Mouse (Mus musculus): ENCODE measurements around the gene Foxd4. TPM values are rescaled to one million over a fixed set of nuclear protein-coding genes. Genes with fewer than 3 reads are reported as not detected.
A peak's percentile ranks its signal among the peaks of the same experiment; 100 is the strongest.
"Not testable (repeated sequence)": the region's sequence is repeated elsewhere in the genome, so short reads cannot be mapped to it uniquely, and the experiment has no call there.

The Foxd4 gene
- total RNA-seq, 1 experiment: not detected

DNA sequence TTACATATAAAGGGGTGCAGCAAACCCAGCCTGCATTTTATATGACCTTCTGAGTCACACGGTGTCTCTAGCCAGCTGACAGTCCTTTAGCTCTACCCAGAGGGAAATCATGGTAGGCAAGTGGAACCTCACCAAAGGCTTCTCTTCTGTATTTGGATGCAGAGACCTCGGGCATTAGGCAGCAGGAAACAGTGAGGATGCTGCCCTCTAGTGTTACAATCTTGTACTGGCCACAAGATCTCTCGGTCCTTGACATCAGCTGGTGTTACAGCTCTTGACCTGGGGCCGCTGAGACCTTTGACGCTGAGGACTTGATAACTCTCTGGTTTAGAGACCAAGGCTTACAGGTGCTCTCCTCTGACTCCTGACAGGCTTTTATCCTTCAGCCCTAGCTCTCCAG, 15.5 kb downstream of the Foxd4 start:
- Histone ChIP-seq H3K36me3 (ENCODE audit: control insufficient read depth, insufficient read depth, low read length, poor library complexity, severe bottlenecking) (no peaks in the 10 kb centered on the region), H3K9ac (ENCODE audit: insufficient read depth, low read depth, low read length, poor library complexity, severe bottlenecking) (no peak overlapping the region), H3K4me1 (ENCODE audit: control insufficient read depth in 2 of 2, insufficient read depth in 2 of 2, low read length in 2 of 2, poor library complexity in 1 of 2) (peaks cover 0 to 2% of the 10 kb centered on the region in 2 experiments; a peak in 1 of 4 replicates), H3K9me3 (ENCODE audit: control insufficient read depth, insufficient read depth, low read depth, low read length) (no peaks in the 10 kb centered on the region), H3K27ac (ENCODE audit: insufficient read depth, low read depth, low read length, poor library complexity, severe bottlenecking) (no peak overlapping the region), H3K4me3 (ENCODE audit: insufficient read depth in 1 of 2, low read depth in 1 of 2, low read length in 2 of 2, poor library complexity in 1 of 2, severe bottlenecking in 1 of 2) (no peak overlapping the region)
- in situ Hi-C loops (cut with MboI; ENCODE audit: low sequenced_read_pairs in 2 of 2, unreplicated experiment in 2 of 2): loop anchor here in 1 of 2 experiments (10.0 kb wide), 1 partner anchor 581 kb away; no protein-coding TSS in a partner anchor
- peak; percentile 61; the same call in 1 of the 2 replicates for TF ChIP-seq ZC3H11A (IDR thresholded peaks at IDR 0.05; ENCODE audit: borderline replicate concordance, low read depth, low read length)
- TF ChIP-seq CHD2 (IDR thresholded peaks at IDR 0.05; ENCODE audit: low read depth, low read length): no peak
- TF ChIP-seq HCFC1 (IDR thresholded peaks at IDR 0.05; ENCODE audit: borderline replicate concordance, insufficient read depth, low read length): no peak
- no peak for DNase-seq (ENCODE audit: low read depth, low spot score)

DNA sequence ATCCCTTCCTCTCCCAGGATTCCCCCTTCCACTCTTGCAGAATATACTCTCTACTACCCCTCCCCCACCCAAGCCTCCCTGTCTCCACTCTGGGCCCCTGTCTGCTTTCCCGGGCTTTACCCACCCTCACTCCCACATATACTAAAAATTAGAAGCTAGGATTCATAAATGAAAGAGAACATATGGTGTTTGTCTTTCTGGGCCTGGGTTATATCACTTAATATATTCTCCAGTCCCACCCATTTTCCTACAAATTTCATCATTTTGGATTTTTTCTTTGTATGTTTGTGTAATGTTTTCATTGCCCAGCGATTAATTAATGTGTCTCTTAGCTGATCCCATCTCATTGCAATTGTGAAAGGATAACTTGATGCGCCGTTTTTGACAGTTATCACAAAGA, 19.8 kb downstream of the Foxd4 start:
- in situ Hi-C loops (cut with MboI; ENCODE audit: low sequenced_read_pairs in 2 of 2, unreplicated experiment in 2 of 2): loop anchor here in 1 of 2 experiments (10.0 kb wide), 1 partner anchor 576 kb away; no protein-coding TSS in a partner anchor
- H3K36me3 ChIP-seq (ENCODE audit: control insufficient read depth, insufficient read depth, low read length, poor library complexity, severe bottlenecking): no peaks in the 10 kb centered on the region

DNA sequence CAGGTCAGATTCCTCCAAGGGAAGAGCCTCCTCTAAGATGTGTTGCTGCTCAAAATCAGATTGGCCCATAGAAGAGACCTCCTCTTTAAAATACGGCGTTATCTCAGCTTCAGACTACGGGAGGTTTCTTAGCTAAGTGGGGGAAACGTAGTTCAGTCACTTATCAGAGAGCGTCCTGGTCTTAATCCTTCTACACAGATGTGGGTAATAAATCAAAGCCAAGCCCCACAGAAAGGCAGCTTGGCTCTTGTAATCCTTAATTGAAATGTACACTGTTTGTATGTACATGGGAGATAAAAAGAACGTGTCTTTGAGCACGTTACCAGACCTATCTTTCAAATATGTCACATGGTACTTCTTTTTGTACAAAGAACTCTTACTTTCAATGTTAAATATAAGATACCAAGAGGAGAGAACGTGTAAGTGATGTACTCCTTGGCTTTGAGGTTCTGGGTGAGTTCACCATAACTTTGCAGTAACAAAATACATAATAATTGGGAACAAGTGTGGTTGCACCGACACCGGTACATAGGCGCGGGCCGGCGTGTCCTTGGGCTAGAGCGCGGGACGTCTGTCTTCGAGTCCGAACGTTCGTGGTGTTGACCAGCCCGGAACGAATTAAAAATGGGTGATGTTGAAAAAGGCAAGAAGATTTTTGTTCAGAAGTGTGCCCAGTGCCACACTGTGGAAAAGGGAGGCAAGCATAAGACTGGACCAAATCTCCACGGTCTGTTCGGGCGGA, 25.7 kb downstream of the Foxd4 start, which contains the start of gene Gm10053:
Gene Gm10053, plus strand, starts transcription at position 558 of the 742 bp plus-strand sequence.
- in situ Hi-C loops (cut with MboI; ENCODE audit: low sequenced_read_pairs in 2 of 2, unreplicated experiment in 2 of 2): loop anchor here in 1 of 2 experiments (10.0 kb wide), 2 partner anchors 170 to 250 kb away; no protein-coding TSS in a partner anchor
- not testable (repeated sequence) for H3K9ac ChIP-seq (ENCODE audit: insufficient read depth, low read depth, low read length, poor library complexity, severe bottlenecking); H3K27ac ChIP-seq (ENCODE audit: insufficient read depth, low read depth, low read length, poor library complexity, severe bottlenecking); H3K4me3 ChIP-seq (ENCODE audit: insufficient read depth in 1 of 2, low read depth in 1 of 2, low read length in 2 of 2, poor library complexity in 1 of 2, severe bottlenecking in 1 of 2); H3K4me1 ChIP-seq (ENCODE audit: control insufficient read depth in 2 of 2, insufficient read depth in 2 of 2, low read length in 2 of 2, poor library complexity in 1 of 2); DNase-seq (ENCODE audit: low read depth, low spot score); H3K36me3 ChIP-seq (ENCODE audit: control insufficient read depth, insufficient read depth, low read length, poor library complexity, severe bottlenecking); H3K9me3 ChIP-seq (ENCODE audit: control insufficient read depth, insufficient read depth, low read depth, low read length)

More for the DNA sequence above, 19.8 kb downstream of the Foxd4 start:
- Histone ChIP-seq H3K9me3 (ENCODE audit: control insufficient read depth, insufficient read depth, low read depth, low read length) (no peaks in the 10 kb centered on the region), H3K27ac (ENCODE audit: insufficient read depth, low read depth, low read length, poor library complexity, severe bottlenecking) (no peak overlapping the region), H3K4me1 (ENCODE audit: control insufficient read depth in 2 of 2, insufficient read depth in 2 of 2, low read length in 2 of 2, poor library complexity in 1 of 2) (no peaks in the 10 kb centered on the region), H3K9ac (ENCODE audit: insufficient read depth, low read depth, low read length, poor library complexity, severe bottlenecking) (no peak overlapping the region), H3K4me3 (ENCODE audit: insufficient read depth in 1 of 2, low read depth in 1 of 2, low read length in 2 of 2, poor library complexity in 1 of 2, severe bottlenecking in 1 of 2) (no peak overlapping the region)
- no peak for TF ChIP-seq MAFK (IDR thresholded peaks at IDR 0.05; ENCODE audit: insufficient read depth, low read depth, low read length)
- TF ChIP-seq CHD2 (IDR thresholded peaks at IDR 0.05; ENCODE audit: low read depth, low read length): no peak
- no peak for TF ChIP-seq ZNF384 (IDR thresholded peaks at IDR 0.05; ENCODE audit: low read depth, low read length)
- no peak for TF ChIP-seq ZC3H11A (IDR thresholded peaks at IDR 0.05; ENCODE audit: borderline replicate concordance, low read depth, low read length)
- TF ChIP-seq HCFC1 (IDR thresholded peaks at IDR 0.05; ENCODE audit: borderline replicate concordance, insufficient read depth, low read length): no peak
- no peak for DNase-seq (ENCODE audit: low read depth, low spot score)

DNA sequence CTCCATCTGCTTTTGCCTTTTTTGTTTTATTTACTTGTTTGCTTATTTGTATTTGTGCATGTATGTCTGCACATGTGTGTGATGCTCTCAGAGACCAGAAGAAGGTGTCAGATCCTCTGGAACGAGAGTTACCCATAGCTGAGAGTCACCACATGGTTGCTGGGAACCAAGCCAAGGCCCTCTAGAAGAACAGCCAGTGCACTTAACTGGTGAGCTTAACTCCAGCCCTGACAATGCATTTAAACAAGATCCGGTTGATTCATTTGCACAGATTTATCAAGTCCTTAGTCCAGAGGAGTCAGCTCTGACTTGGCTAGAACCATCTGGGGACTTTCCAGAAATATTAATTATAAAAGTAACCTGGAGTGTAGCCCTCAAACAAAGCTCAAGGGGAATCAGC, 27.1 kb downstream of the Foxd4 start:
- Histone ChIP-seq H3K9me3 (ENCODE audit: control insufficient read depth, insufficient read depth, low read depth, low read length) (no peaks in the 10 kb centered on the region), H3K4me1 (ENCODE audit: control insufficient read depth in 2 of 2, insufficient read depth in 2 of 2, low read length in 2 of 2, poor library complexity in 1 of 2) (no peaks in the 10 kb centered on the region), H3K27ac (ENCODE audit: insufficient read depth, low read depth, low read length, poor library complexity, severe bottlenecking) (no peak overlapping the region), H3K4me3 (ENCODE audit: insufficient read depth in 1 of 2, low read depth in 1 of 2, low read length in 2 of 2, poor library complexity in 1 of 2, severe bottlenecking in 1 of 2) (no peak overlapping the region), H3K9ac (ENCODE audit: insufficient read depth, low read depth, low read length, poor library complexity, severe bottlenecking) (no peak overlapping the region), H3K36me3 (ENCODE audit: control insufficient read depth, insufficient read depth, low read length, poor library complexity, severe bottlenecking) (no peaks in the 10 kb centered on the region)
- no peak for DNase-seq (ENCODE audit: low read depth, low spot score)
- TF ChIP-seq ZNF384 (IDR thresholded peaks at IDR 0.05; ENCODE audit: low read depth, low read length) (no peak), MAFK (IDR thresholded peaks at IDR 0.05; ENCODE audit: insufficient read depth, low read depth, low read length) (no peak), CHD2 (IDR thresholded peaks at IDR 0.05; ENCODE audit: low read depth, low read length) (no peak), HCFC1 (IDR thresholded peaks at IDR 0.05; ENCODE audit: borderline replicate concordance, insufficient read depth, low read length) (no peak), ZC3H11A (IDR thresholded peaks at IDR 0.05; ENCODE audit: borderline replicate concordance, low read depth, low read length) (no peak)
- in situ Hi-C loops (cut with MboI; ENCODE audit: low sequenced_read_pairs in 2 of 2, unreplicated experiment in 2 of 2): loop anchor here (5.0 to 10.0 kb wide), 3 partner anchors 169 to 572 kb away; no protein-coding TSS in a partner anchor

Data from ES-E14 (cell line).